Mouse (Mus musculus): Measurements from ENCODE around the gene Sfswap. TPM values are rescaled to one million over a fixed set of nuclear protein-coding genes. Genes with fewer than 3 reads are reported as not detected.

Gene Sfswap
- polyA plus RNA-seq, 1 experiment from 2014 or later = 21.7 TPM

GRCm38 (mm10) chr5:129559283-129559682, 58.3 kb downstream of the Sfswap start:
- no peak for ATAC-seq (ENCODE audit: low FRiP score, low TSS enrichment)
- H3K4me2 ChIP-seq (replicated peaks; ENCODE audit: low read depth) = no peak overlapping the region
- H3K4me1 ChIP-seq (replicated peaks; ENCODE audit: control insufficient read depth, insufficient read depth) = no peaks in the 10 kb centered on the region
- no peak overlapping the region for H3K27ac ChIP-seq (replicated peaks)
- H3K9me3 ChIP-seq (ENCODE audit: control insufficient read depth, low read length) = no peaks in the 10 kb centered on the region
- WGBS = 81% methylated on average over 11 of the region's 11 CpGs
- TF ChIP-seq EP300 (optimal IDR thresholded peaks at IDR 0.05) = no peak
- TF ChIP-seq CTCF (IDR thresholded peaks at IDR 0.05; ENCODE audit: low read depth) = no peak
- DNase-seq (ENCODE audit: low spot score) = no peak
- H3K27me3 ChIP-seq (ENCODE audit: control insufficient read depth, insufficient read depth, low read length) = no peaks in the 10 kb centered on the region
- no peak overlapping the region for H3K4me3 ChIP-seq (ENCODE audit: low read depth, low read length)
- H3K9ac ChIP-seq (ENCODE audit: low read length) = no peak overlapping the region
- peaks cover 53% of the 10 kb centered on the region for H3K36me3 ChIP-seq (ENCODE audit: control insufficient read depth, insufficient read depth, low read length)

GRCm38 (mm10) chr5:129562342-129562741, 61.3 kb downstream of the Sfswap start:
- no peak for TF ChIP-seq CTCF (IDR thresholded peaks at IDR 0.05; ENCODE audit: low read depth)
- no peak for TF ChIP-seq EP300 (optimal IDR thresholded peaks at IDR 0.05)
- DNase-seq (ENCODE audit: low spot score) = no peak
- no peak for ATAC-seq (ENCODE audit: low FRiP score, low TSS enrichment)
- H3K4me1 ChIP-seq (replicated peaks; ENCODE audit: control insufficient read depth, insufficient read depth) = no peaks in the 10 kb centered on the region
- no peak overlapping the region for H3K27ac ChIP-seq (replicated peaks)
- H3K4me2 ChIP-seq (replicated peaks; ENCODE audit: low read depth) = no peak overlapping the region
- peaks cover 36% of the 10 kb centered on the region for H3K36me3 ChIP-seq (ENCODE audit: control insufficient read depth, insufficient read depth, low read length)
- no peak overlapping the region for H3K4me3 ChIP-seq (ENCODE audit: low read depth, low read length)
- H3K27me3 ChIP-seq (ENCODE audit: control insufficient read depth, insufficient read depth, low read length) = no peaks in the 10 kb centered on the region
- WGBS = 90% methylated on average over 8 of the region's 8 CpGs
- H3K9me3 ChIP-seq (ENCODE audit: control insufficient read depth, low read length) = no peaks in the 10 kb centered on the region
- no peak overlapping the region for H3K9ac ChIP-seq (ENCODE audit: low read length)

DNA sequence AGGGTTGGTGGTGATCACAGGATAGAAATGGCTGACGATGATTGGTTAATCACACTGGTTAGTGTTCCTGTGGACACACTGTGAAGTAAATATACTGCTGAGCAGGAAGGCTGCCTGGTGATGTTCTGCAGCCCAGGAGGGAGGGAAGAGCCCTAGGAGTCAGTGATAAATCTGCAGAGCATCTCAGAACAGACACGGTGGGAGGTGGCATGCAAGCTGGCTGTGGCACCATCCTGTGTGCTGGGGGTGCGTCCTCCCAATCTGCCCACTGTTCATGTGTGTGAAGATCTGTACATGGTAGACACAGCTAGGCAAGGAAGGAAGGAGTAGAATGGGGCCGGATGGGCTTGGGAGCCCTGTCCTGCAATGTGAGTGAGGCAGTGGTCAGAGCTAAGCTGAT, 67.6 kb downstream of the Sfswap start:
- Histone ChIP-seq H3K27me3 (ENCODE audit: control insufficient read depth, insufficient read depth, low read length) (no peaks in the 10 kb centered on the region), H3K27ac (replicated peaks) (no peak overlapping the region), H3K4me1 (replicated peaks; ENCODE audit: control insufficient read depth, insufficient read depth) (no peaks in the 10 kb centered on the region), H3K4me2 (replicated peaks; ENCODE audit: low read depth) (no peak overlapping the region), H3K9ac (ENCODE audit: low read length) (no peak overlapping the region), H3K36me3 (ENCODE audit: control insufficient read depth, insufficient read depth, low read length) (peaks cover 43% of the 10 kb centered on the region), H3K9me3 (ENCODE audit: control insufficient read depth, low read length) (no peaks in the 10 kb centered on the region), H3K4me3 (ENCODE audit: low read depth, low read length) (no peak overlapping the region)
- DNase-seq (ENCODE audit: low spot score) = no peak
- no peak for ATAC-seq (ENCODE audit: low FRiP score, low TSS enrichment)
- 91% methylated on average over 4 of the region's 4 CpGs for WGBS
- no peak for TF ChIP-seq EP300 (optimal IDR thresholded peaks at IDR 0.05)
- no peak for TF ChIP-seq CTCF (IDR thresholded peaks at IDR 0.05; ENCODE audit: low read depth)

DNA sequence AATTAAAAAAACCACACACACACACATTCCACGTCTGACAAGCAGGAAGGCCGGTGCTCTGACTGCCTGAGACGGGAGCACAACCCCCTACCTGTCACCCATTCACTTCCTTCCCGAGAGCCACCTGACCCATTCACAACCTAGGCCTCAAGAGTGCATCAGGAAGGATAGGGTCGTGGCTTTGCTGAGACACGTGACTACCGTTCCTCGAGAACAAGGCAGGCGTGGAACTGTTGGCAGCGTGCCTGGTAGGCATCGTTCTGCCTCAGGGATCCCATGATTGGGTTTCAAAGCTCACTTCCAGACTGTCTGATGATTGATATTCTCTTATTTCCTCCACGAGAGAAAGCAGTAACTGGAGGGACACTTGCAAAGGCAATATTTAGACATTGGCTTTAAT, 77.2 kb downstream of the Sfswap start:
- Histone ChIP-seq H3K4me1 (replicated peaks; ENCODE audit: control insufficient read depth, insufficient read depth) (no peaks in the 10 kb centered on the region), H3K27me3 (ENCODE audit: control insufficient read depth, insufficient read depth, low read length) (no peaks in the 10 kb centered on the region; the same call in 1 of the 2 replicates), H3K4me3 (ENCODE audit: low read depth, low read length) (no peak overlapping the region), H3K27ac (replicated peaks) (no peak overlapping the region), H3K36me3 (ENCODE audit: control insufficient read depth, insufficient read depth, low read length) (no peaks in the 10 kb centered on the region), H3K4me2 (replicated peaks; ENCODE audit: low read depth) (no peak overlapping the region), H3K9me3 (ENCODE audit: control insufficient read depth, low read length) (no peaks in the 10 kb centered on the region), H3K9ac (ENCODE audit: low read length) (no peak overlapping the region)
- no peak for ATAC-seq (ENCODE audit: low FRiP score, low TSS enrichment)
- DNase-seq (ENCODE audit: low spot score) = no peak
- TF ChIP-seq EP300 (optimal IDR thresholded peaks at IDR 0.05) (no peak), CTCF (IDR thresholded peaks at IDR 0.05; ENCODE audit: low read depth) (no peak)
- WGBS = 35% methylated on average over 12 of the region's 12 CpGs

DNA sequence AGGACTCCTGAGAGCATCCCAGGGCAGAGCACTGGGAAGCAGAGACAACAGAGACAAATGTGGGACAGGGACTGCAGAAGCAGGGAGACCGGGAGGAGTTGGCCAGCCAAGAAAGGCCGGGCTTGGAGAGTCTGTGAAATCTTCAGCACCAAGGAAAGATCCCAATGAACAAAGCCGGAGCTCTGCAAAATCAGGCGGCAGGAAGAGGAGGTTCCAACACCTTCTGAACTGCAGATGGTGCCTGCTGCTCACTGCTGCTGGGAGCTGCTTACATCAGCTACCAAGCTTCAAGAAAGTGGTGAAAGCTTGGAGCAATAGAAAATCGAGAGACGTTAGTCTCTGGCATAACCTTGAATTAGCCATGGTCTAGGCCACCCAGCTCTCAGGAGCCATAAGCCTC, 79.0 kb downstream of the Sfswap start:
- no peak overlapping the region for H3K27ac ChIP-seq (replicated peaks)
- DNase-seq (ENCODE audit: low spot score) = no peak
- H3K36me3 ChIP-seq (ENCODE audit: control insufficient read depth, insufficient read depth, low read length) = no peaks in the 10 kb centered on the region
- H3K9ac ChIP-seq (ENCODE audit: low read length) = no peak overlapping the region
- H3K27me3 ChIP-seq (ENCODE audit: control insufficient read depth, insufficient read depth, low read length) = no peaks in the 10 kb centered on the region; the same call in 1 of the 2 replicates
- 8% methylated on average over 6 of the region's 6 CpGs for WGBS
- ATAC-seq (ENCODE audit: low FRiP score, low TSS enrichment) = no peak
- H3K4me3 ChIP-seq (ENCODE audit: low read depth, low read length) = no peak overlapping the region
- TF ChIP-seq CTCF (IDR thresholded peaks at IDR 0.05; ENCODE audit: low read depth) (no peak), EP300 (optimal IDR thresholded peaks at IDR 0.05) (no peak)
- H3K4me2 ChIP-seq (replicated peaks; ENCODE audit: low read depth) = no peak overlapping the region
- H3K9me3 ChIP-seq (ENCODE audit: control insufficient read depth, low read length) = no peaks in the 10 kb centered on the region
- H3K4me1 ChIP-seq (replicated peaks; ENCODE audit: control insufficient read depth, insufficient read depth) = no peaks in the 10 kb centered on the region

DNA sequence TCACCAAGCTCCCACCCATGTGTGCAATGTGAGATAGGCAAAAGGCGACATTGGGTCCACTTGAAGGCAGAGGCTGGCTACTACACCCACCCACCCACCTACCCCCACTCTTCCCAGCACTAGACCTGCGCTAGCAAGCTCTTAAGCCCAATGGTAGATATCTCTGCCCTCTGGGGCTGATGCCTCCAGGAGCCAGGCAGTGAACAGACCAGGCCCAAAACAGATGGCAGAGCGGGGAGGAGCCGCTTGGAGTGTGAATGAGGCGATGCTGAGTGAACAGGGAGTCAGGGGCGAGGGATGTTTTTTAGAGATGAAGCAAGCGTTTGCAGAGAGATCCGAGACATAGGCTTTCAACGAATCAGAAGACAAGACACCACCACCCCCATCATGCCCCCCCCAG, 79.6 kb downstream of the Sfswap start:
- Histone ChIP-seq H3K4me3 (ENCODE audit: low read depth, low read length) (no peak overlapping the region), H3K36me3 (ENCODE audit: control insufficient read depth, insufficient read depth, low read length) (no peaks in the 10 kb centered on the region), H3K9me3 (ENCODE audit: control insufficient read depth, low read length) (no peaks in the 10 kb centered on the region), H3K27me3 (ENCODE audit: control insufficient read depth, insufficient read depth, low read length) (no peaks in the 10 kb centered on the region; the same call in 1 of the 2 replicates), H3K9ac (ENCODE audit: low read length) (no peak overlapping the region), H3K4me1 (replicated peaks; ENCODE audit: control insufficient read depth, insufficient read depth) (no peaks in the 10 kb centered on the region), H3K4me2 (replicated peaks; ENCODE audit: low read depth) (no peak overlapping the region), H3K27ac (replicated peaks) (no peak overlapping the region)
- TF ChIP-seq EP300 (optimal IDR thresholded peaks at IDR 0.05) = no peak
- TF ChIP-seq CTCF (IDR thresholded peaks at IDR 0.05; ENCODE audit: low read depth) = no peak
- DNase-seq (ENCODE audit: low spot score) (no peak), ATAC-seq (ENCODE audit: low FRiP score, low TSS enrichment) (no peak)
- 56% methylated on average over 9 of the region's 9 CpGs for WGBS

Data from stomach, postnatal 0 days (tissue).